Mouse (Mus musculus) embryonic facial prominence, embryonic 15.5 days (tissue): Measurements from ENCODE around the gene Rcn1. TPM values are rescaled to one million over a fixed set of nuclear protein-coding genes. Genes with fewer than 3 reads are reported as not detected.

Experiments
- ATAC-seq: fragments of 200-750 bp; cut with Nextera tagmentation; 2 replicates; pipeline ENCODE4 v1.8.0; 2017; ENCODE audit warnings: low read depth, moderate TSS enrichment; ENCODE audit not compliant: insufficient number of reproducible peaks, low FRiP score, low TSS enrichment
- H3K27ac ChIP-seq: fragments of 300-500 bp; sonication (generic); replicated peaks from 2 replicates; pipeline ENCODE4 v1.5.1; 2015; ENCODE audit warnings: mild to moderate bottlenecking, inconsistent platforms
- H3K27me3 ChIP-seq: fragments of 300-500 bp; sonication (generic); 2 replicates; pipeline ENCODE4 v1.6.1; 2015; ENCODE audit warnings: inconsistent platforms
- H3K36me3 ChIP-seq: fragments of 300-500 bp; sonication (generic); 2 replicates; pipeline ENCODE4 v1.6.1; 2015; ENCODE audit warnings: mild to moderate bottlenecking, inconsistent platforms
- H3K4me1 ChIP-seq: fragments of 300-500 bp; sonication (generic); 2 replicates; pipeline ENCODE4 v1.6.1; 2015; ENCODE audit warnings: inconsistent platforms
- H3K4me2 ChIP-seq: fragments of 300-500 bp; sonication (generic); replicated peaks from 2 replicates; pipeline ENCODE4 v1.6.1; 2015; ENCODE audit warnings: mild to moderate bottlenecking, inconsistent platforms
- H3K4me3 ChIP-seq: fragments of 300-500 bp; sonication (generic); replicated peaks from 2 replicates; pipeline ENCODE4 v1.5.1; 2015; ENCODE audit warnings: mild to moderate bottlenecking, inconsistent platforms
- H3K9ac ChIP-seq: fragments of 300-500 bp; sonication (generic); 2 replicates; pipeline ENCODE4 v1.6.1; 2015; ENCODE audit warnings: inconsistent platforms
- H3K9me3 ChIP-seq: fragments of 300-500 bp; sonication (generic); replicated peaks from 2 replicates; pipeline ENCODE4 v1.6.1; 2016; ENCODE audit warnings: inconsistent platforms
- WGBS: fragments of 180-500 bp; shearing (Covaris S2); methylation state at CpG from one replicate; pipeline ENCODE4 v1.1.7; 2015; 5-methylcytosine and 5-hydroxymethylcytosine counted together
- polyA plus RNA-seq: library from polyadenylated mRNA; unstranded; fragments of >200 nt; fragmentation: Nextera tagmentation; extraction: Ambion mirVana; gene quantifications from 2 replicates; pipeline ENCODE4 v1.2.1, GENCODE M21; 2015

Gene Rcn1
- polyA plus RNA-seq, 1 experiment from 2014 or later: 259 TPM

DNA sequence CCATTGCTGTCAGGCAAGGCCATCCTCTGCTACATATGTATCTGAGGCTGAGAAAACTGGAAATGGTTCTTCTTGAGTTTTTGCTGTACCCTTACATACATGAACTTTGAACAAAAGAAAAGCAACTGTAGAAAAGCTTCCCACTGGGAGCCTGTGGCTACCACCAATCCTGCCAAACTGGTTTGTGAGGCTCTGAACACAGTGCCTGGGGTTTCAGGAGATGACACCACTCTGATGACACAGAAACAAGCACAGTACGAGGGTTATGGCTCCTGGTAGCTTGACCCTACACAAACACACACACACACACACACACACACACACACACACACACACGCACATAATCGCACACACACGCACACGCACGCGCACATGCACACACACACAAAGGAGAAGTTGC lies 23.9 kb downstream of the Rcn1 start:
- H3K27me3 ChIP-seq: no peaks in the 10 kb centered on the region
- H3K4me2 ChIP-seq: no peak overlapping the region
- H3K36me3 ChIP-seq: no peaks in the 10 kb centered on the region
- 84% methylated on average over 7 of the region's 7 CpGs for WGBS
- no peak overlapping the region for H3K9ac ChIP-seq
- no peaks in the 10 kb centered on the region for H3K9me3 ChIP-seq
- H3K4me3 ChIP-seq: no peak overlapping the region
- peak overlapping the region; percentile 51; the same call in 1 of the 2 replicates for H3K27ac ChIP-seq
- ATAC-seq: no peak
- H3K4me1 ChIP-seq: peaks cover 4% of the 10 kb centered on the region; the same call in 1 of the 2 replicates

DNA sequence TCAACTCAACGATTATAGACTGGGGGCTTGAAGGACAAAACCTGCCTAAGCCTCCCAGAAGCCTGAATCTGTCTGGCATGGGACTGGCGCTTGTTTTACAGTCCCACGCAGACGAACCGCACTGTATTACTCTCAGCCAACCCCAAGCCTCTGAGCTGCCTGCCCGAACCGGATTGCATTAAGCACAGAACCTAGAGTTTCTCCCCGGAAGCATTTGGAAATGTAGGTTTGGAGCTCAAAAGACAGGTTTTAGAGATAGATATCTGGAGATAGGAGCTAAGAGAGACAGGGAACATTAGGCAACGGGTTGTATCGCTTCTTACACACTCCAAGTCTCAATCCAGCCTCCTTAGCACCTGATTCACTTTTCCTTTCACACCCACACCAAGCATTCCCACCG lies 25.5 kb downstream of the Rcn1 start:
- no peak for ATAC-seq
- Histone ChIP-seq H3K4me3 (no peak overlapping the region), H3K27ac (peak overlapping the region; percentile 63), H3K27me3 (no peaks in the 10 kb centered on the region), H3K36me3 (no peaks in the 10 kb centered on the region), H3K9ac (no peak overlapping the region), H3K9me3 (no peaks in the 10 kb centered on the region), H3K4me1 (peaks cover 4% of the 10 kb centered on the region; the same call in 1 of the 2 replicates), H3K4me2 (no peak overlapping the region)
- 72% methylated on average over 11 of the region's 11 CpGs for WGBS

- H3K27ac ChIP-seq: peak overlapping the region; percentile 63; the same call in 1 of the 2 replicates
- ATAC-seq: no peak
- no peak overlapping the region for H3K4me3 ChIP-seq
- WGBS: 74% methylated on average over 5 of the region's 5 CpGs
- no peak overlapping the region for H3K9ac ChIP-seq
- no peaks in the 10 kb centered on the region for H3K27me3 ChIP-seq
- no peak overlapping the region for H3K4me2 ChIP-seq
- no peaks in the 10 kb centered on the region for H3K36me3 ChIP-seq
- H3K4me1 ChIP-seq: peaks cover 4% of the 10 kb centered on the region; the same call in 1 of the 2 replicates
- no peaks in the 10 kb centered on the region for H3K9me3 ChIP-seq
Measured at GRCm38 (mm10) chr2:105372727-105373126, 26.4 kb downstream of the Rcn1 start.

GRCm38 (mm10) chr2:105372156-105372555 lies 27.0 kb downstream of the Rcn1 start:
- Histone ChIP-seq H3K4me2 (no peak overlapping the region), H3K27ac (no peak overlapping the region), H3K36me3 (no peaks in the 10 kb centered on the region), H3K4me3 (no peak overlapping the region), H3K27me3 (no peaks in the 10 kb centered on the region), H3K4me1 (peaks cover 4% of the 10 kb centered on the region; the same call in 1 of the 2 replicates), H3K9ac (no peak overlapping the region), H3K9me3 (no peaks in the 10 kb centered on the region)
- WGBS: 84% methylated on average over 6 of the region's 6 CpGs
- ATAC-seq: no peak

GRCm38 (mm10) chr2:105370698-105371097 lies 28.4 kb downstream of the Rcn1 start:
- no peak overlapping the region for H3K27ac ChIP-seq
- peaks cover 4% of the 10 kb centered on the region; the same call in 1 of the 2 replicates for H3K4me1 ChIP-seq
- no peaks in the 10 kb centered on the region for H3K27me3 ChIP-seq
- no peaks in the 10 kb centered on the region for H3K36me3 ChIP-seq
- H3K4me2 ChIP-seq: peak overlapping the region; percentile 19; the same call in 1 of the 2 replicates
- no peak overlapping the region for H3K9ac ChIP-seq
- WGBS: 25% methylated on average over 14 of the region's 14 CpGs
- 0 out of 2 replicates have a peak overlapping the region, but pooled peaks have one; percentile 7 for H3K4me3 ChIP-seq
- ATAC-seq: no peak
- no peaks in the 10 kb centered on the region for H3K9me3 ChIP-seq

DNA sequence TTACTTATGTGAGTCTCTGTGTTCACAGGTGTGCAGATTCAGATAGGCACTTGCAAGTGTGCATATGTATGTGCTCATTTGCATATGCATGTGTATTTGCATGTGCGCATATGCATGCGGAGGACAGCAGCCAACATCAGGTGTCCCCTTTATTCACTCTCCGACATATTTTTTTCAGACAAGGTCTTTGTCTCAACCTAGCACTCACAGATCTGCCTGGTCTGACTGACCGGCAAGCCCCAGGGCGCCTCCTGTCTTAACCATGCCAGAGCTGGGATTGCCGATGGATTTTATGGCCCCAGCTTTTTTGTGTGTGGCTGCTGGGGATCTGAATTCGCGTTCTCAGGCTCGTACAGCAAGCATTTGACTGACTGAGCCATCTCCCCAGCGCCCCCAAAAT lies 28.9 kb downstream of the Rcn1 start:
- no peak for ATAC-seq

GRCm38 (mm10) chr2:105367623-105368022 lies 31.5 kb downstream of the Rcn1 start:
- no peak for ATAC-seq
- 46% methylated on average over 4 of the region's 4 CpGs for WGBS
- Histone ChIP-seq H3K9ac (no peak overlapping the region), H3K4me2 (no peak overlapping the region), H3K36me3 (no peaks in the 10 kb centered on the region), H3K9me3 (no peaks in the 10 kb centered on the region), H3K4me1 (peaks cover 4% of the 10 kb centered on the region; the same call in 1 of the 2 replicates), H3K27ac (no peak overlapping the region), H3K27me3 (no peaks in the 10 kb centered on the region), H3K4me3 (no peak overlapping the region)

More for the DNA sequence above, 28.9 kb downstream of the Rcn1 start:
- Histone ChIP-seq H3K4me1 (peaks cover 4% of the 10 kb centered on the region; the same call in 1 of the 2 replicates), H3K9ac (no peak overlapping the region), H3K9me3 (no peaks in the 10 kb centered on the region), H3K4me3 (no peak overlapping the region), H3K27me3 (no peaks in the 10 kb centered on the region), H3K4me2 (peak overlapping the region; percentile 17; the same call in 1 of the 2 replicates), H3K36me3 (no peaks in the 10 kb centered on the region), H3K27ac (no peak overlapping the region)
- WGBS: 12% methylated on average over 10 of the region's 10 CpGs

GRCm38 (mm10) chr2:105358040-105358439 lies 41.1 kb downstream of the Rcn1 start:
- no peak overlapping the region for H3K4me3 ChIP-seq
- no peak for ATAC-seq
- WGBS: 89% methylated on average over 3 of the region's 3 CpGs
- H3K4me1 ChIP-seq: no peaks in the 10 kb centered on the region
- no peaks in the 10 kb centered on the region for H3K9me3 ChIP-seq
- H3K9ac ChIP-seq: no peak overlapping the region
- H3K4me2 ChIP-seq: no peak overlapping the region
- H3K36me3 ChIP-seq: no peaks in the 10 kb centered on the region
- no peaks in the 10 kb centered on the region for H3K27me3 ChIP-seq
- no peak overlapping the region for H3K27ac ChIP-seq

- no peak for ATAC-seq
- Histone ChIP-seq H3K4me2 (no peak overlapping the region), H3K27me3 (no peaks in the 10 kb centered on the region), H3K4me1 (no peaks in the 10 kb centered on the region), H3K9ac (no peak overlapping the region), H3K27ac (no peak overlapping the region), H3K9me3 (no peaks in the 10 kb centered on the region), H3K36me3 (no peaks in the 10 kb centered on the region), H3K4me3 (no peak overlapping the region)
- 67% methylated on average over 5 of the region's 5 CpGs for WGBS
Measured at GRCm38 (mm10) chr2:105356791-105357190, 42.3 kb downstream of the Rcn1 start.

- Histone ChIP-seq H3K27me3 (no peaks in the 10 kb centered on the region), H3K27ac (no peak overlapping the region), H3K4me3 (no peak overlapping the region), H3K9me3 (no peaks in the 10 kb centered on the region), H3K4me1 (no peaks in the 10 kb centered on the region), H3K4me2 (no peak overlapping the region), H3K36me3 (no peaks in the 10 kb centered on the region), H3K9ac (no peak overlapping the region)
- no peak for ATAC-seq
- WGBS: 63% methylated on average over 6 of the region's 6 CpGs
Measured at GRCm38 (mm10) chr2:105348886-105349285, 50.2 kb downstream of the Rcn1 start.

GRCm38 (mm10) chr2:105339993-105340392 lies 59.1 kb downstream of the Rcn1 start:
- 59% methylated on average over 3 of the region's 3 CpGs for WGBS
- no peak overlapping the region for H3K9ac ChIP-seq
- no peak overlapping the region for H3K4me3 ChIP-seq
- peaks cover 8% of the 10 kb centered on the region; the same call in 1 of the 2 replicates for H3K4me1 ChIP-seq
- H3K36me3 ChIP-seq: no peaks in the 10 kb centered on the region
- H3K27me3 ChIP-seq: no peaks in the 10 kb centered on the region
- no peak overlapping the region for H3K4me2 ChIP-seq
- ATAC-seq: no peak
- H3K27ac ChIP-seq: no peak overlapping the region
- no peaks in the 10 kb centered on the region for H3K9me3 ChIP-seq
